Mouse (Mus musculus) hindbrain, embryonic 15.5 days (tissue): ENCODE measurements at regions not wholly inside any gene's neighbourhood (a gene's known extent, or its start where the extent isn't known, plus 50 kb on each side); places are given as distances from the start of the nearest gene placed in this dataset.

Source experiments
- ATAC-seq: fragments of 200-750 bp; cut with Nextera tagmentation; 2 replicates; pipeline ENCODE4 v1.8.0; 2017; ENCODE audit warnings: low read depth, moderate number of reproducible peaks, moderate TSS enrichment; ENCODE audit not compliant: low FRiP score
- H3K27ac ChIP-seq: fragments of 300-500 bp; sonication (generic); replicated peaks from 2 replicates; pipeline ENCODE4 v1.5.1; 2015; ENCODE audit warnings: mild to moderate bottlenecking, inconsistent platforms
- H3K27me3 ChIP-seq: fragments of 300-500 bp; sonication (generic); 2 replicates; pipeline ENCODE4 v1.6.1; 2015; ENCODE audit warnings: control low read depth, inconsistent platforms
- H3K36me3 ChIP-seq: fragments of 300-500 bp; sonication (generic); 2 replicates; pipeline ENCODE4 v1.6.1; 2015; ENCODE audit warnings: control low read depth, inconsistent platforms
- H3K4me1 ChIP-seq: fragments of 300-500 bp; sonication (generic); replicated peaks from 2 replicates; pipeline ENCODE4 v1.6.1; 2015; ENCODE audit warnings: control low read depth, inconsistent platforms
- H3K4me2 ChIP-seq: fragments of 300-500 bp; sonication (generic); 2 replicates; pipeline ENCODE4 v1.6.1; 2015; ENCODE audit warnings: moderate library complexity, mild to moderate bottlenecking, inconsistent platforms
- H3K4me3 ChIP-seq: fragments of 300-500 bp; sonication (generic); 2 replicates; pipeline ENCODE4 v1.5.1; 2015; ENCODE audit warnings: mild to moderate bottlenecking, inconsistent platforms
- H3K9ac ChIP-seq: fragments of 300-500 bp; sonication (generic); 2 replicates; pipeline ENCODE4 v1.6.1; 2015; ENCODE audit warnings: inconsistent platforms
- H3K9me3 ChIP-seq: fragments of 300-500 bp; sonication (generic); 2 replicates; pipeline ENCODE4 v1.6.1; 2016; ENCODE audit warnings: control low read depth, inconsistent platforms
- WGBS: fragments of 180-500 bp; shearing (Covaris S2); methylation state at CpG from one replicate; pipeline ENCODE4 v1.1.7; 2015; 5-methylcytosine and 5-hydroxymethylcytosine counted together

DNA sequence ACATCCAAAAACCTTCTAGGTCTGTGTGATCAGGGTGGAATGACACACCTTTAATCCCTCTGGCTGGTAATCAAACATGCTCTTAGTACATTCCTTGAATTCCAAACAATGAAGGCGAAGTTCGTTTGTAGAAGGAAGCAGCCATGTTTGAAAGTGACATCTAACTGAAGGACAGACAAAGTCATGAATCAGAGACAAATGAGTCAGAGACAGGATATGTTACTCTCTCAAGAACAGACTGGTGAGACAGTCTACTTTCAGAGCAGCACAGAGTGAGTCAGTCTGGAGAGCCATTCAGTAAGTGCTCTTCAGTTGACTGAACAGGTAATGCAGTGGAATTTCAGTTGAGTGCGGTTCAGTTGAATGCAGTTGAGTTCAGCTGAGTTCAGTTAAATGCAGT, 150.4 kb downstream of the Cpe start:
- no peaks in the 10 kb centered on the region for H3K4me1 ChIP-seq
- H3K36me3 ChIP-seq: no peaks in the 10 kb centered on the region
- H3K4me3 ChIP-seq: no peak overlapping the region
- H3K27me3 ChIP-seq: no peaks in the 10 kb centered on the region
- H3K27ac ChIP-seq: no peak overlapping the region
- WGBS: 89% methylated on average over 3 of the region's 3 CpGs
- ATAC-seq: no peak
- H3K9me3 ChIP-seq: no peaks in the 10 kb centered on the region
- H3K4me2 ChIP-seq: no peak overlapping the region
- no peak overlapping the region for H3K9ac ChIP-seq

DNA sequence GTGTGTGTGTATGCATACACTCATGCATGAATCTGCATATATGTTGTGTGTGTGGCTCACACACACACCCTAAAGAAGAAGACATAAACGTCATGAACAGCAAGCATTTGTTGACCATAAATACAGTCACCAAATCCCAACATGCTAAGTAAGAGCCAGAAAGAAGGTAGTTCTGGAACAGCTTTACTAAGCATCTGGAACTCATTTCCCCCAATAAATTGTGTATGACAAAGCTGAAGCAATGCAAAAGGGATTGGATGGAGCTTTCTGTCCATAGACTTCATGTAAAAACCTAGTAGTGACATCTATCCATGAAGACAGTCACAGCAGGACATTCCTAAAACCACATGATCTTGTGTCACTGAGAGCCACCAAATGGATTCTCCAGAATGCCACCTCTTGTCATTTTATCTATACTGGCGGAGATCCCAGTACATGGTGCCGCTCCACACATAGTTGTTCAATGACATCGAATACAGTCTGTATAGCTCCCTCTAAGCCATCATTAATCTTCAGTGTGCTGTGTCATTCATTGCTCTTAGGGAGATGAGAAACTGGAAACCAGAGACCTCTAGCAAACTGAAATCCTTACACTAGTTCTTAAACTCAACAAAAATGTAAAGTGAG, 152.9 kb downstream of the Cpe start:
- Histone ChIP-seq H3K4me2 (no peak overlapping the region), H3K27ac (no peak overlapping the region), H3K9me3 (no peaks in the 10 kb centered on the region), H3K4me3 (no peak overlapping the region), H3K36me3 (no peaks in the 10 kb centered on the region), H3K9ac (no peak overlapping the region), H3K4me1 (no peaks in the 10 kb centered on the region), H3K27me3 (no peaks in the 10 kb centered on the region)
- ATAC-seq: no peak
- WGBS: 89% methylated on average over 4 of the region's 4 CpGs

DNA sequence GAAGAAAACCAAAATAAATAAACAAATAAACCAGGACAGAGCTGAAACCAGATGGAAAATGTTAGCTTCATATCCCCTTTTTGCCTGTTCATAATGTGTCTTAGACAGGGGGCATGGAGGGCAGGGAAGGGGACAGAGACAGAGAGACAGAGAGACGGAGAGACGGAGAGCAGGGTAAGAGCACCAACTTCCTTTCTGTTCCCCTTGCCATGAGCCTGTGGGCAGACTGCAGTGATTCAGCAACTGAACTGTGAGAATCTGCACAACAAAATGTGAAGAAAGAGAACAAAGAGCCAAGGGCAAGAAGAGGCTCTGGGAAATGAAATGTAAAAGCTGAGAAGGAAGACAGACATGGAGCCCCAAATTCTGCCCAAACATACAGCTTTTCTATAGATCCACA, 161.1 kb downstream of the Cpe start:
- Histone ChIP-seq H3K27me3 (no peaks in the 10 kb centered on the region), H3K4me2 (no peak overlapping the region), H3K36me3 (no peaks in the 10 kb centered on the region), H3K9me3 (no peaks in the 10 kb centered on the region), H3K4me3 (no peak overlapping the region), H3K9ac (no peak overlapping the region), H3K27ac (no peak overlapping the region), H3K4me1 (no peaks in the 10 kb centered on the region)
- 85% methylated on average over 2 of the region's 2 CpGs for WGBS
- ATAC-seq: no peak

DNA sequence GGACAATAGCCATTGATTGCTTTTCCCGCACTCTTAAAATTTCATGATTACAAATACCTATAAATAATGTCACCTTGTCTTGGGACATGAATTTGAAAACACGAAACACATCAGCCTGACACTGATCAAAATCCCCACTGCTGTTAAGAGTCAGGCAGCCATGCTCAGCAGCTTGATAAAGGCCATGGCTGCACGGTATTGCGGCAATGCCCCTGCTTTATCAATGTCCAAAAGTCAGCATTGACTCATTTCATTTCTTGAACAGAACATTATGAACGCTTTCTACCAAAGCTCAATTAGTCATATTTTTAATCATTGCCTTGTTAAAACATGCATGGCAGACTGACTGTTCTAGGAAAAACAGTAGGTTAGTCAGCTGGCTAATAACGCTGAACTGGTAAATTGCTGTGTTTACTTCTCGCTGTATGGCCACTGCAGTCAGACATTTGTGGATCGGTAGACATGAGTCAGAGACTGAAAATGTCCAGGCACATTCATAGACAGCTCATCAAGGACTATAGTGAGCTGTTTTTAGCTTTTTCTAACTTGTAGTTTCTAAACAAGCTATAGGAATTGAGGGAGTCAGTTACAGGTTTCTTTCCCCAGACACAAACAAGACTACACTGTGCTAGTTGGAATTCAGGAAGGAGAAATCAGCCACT, 170.3 kb downstream of the Cpe start:
- no peaks in the 10 kb centered on the region for H3K36me3 ChIP-seq
- WGBS: 76% methylated on average over 8 of the region's 8 CpGs

DNA sequence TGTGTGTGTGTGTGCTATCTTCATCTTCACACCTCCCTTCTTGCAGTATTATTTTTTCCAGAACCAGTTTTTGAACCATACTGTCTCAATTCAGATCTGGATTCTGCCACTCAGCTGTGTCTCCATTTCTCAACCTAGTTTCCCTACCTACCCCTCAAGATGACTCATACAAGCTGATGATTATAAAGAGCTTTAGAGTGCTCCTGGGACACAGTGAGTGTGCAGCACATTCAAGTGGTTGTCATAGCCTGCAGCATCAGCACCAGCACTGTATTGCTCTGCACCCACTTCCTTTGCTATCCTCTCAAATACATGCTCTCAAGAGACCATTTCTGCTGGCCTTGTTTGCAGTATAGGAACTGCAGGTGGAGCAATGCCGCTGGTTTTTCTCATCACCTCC, 173.2 kb downstream of the Cpe start:
- Histone ChIP-seq H3K27me3 (no peaks in the 10 kb centered on the region), H3K36me3 (no peaks in the 10 kb centered on the region), H3K4me2 (no peak overlapping the region), H3K4me3 (no peak overlapping the region), H3K9me3 (no peaks in the 10 kb centered on the region), H3K9ac (no peak overlapping the region), H3K27ac (no peak overlapping the region), H3K4me1 (no peaks in the 10 kb centered on the region)
- ATAC-seq: no peak
- WGBS: 91% methylated on average over 1 of the region's 1 CpGs

More for the DNA sequence above, 170.3 kb downstream of the Cpe start:
- Histone ChIP-seq H3K9ac (no peak overlapping the region), H3K4me2 (no peak overlapping the region), H3K4me1 (no peaks in the 10 kb centered on the region), H3K9me3 (no peaks in the 10 kb centered on the region), H3K27ac (no peak overlapping the region), H3K27me3 (no peaks in the 10 kb centered on the region), H3K4me3 (no peak overlapping the region)
- no peak for ATAC-seq

DNA sequence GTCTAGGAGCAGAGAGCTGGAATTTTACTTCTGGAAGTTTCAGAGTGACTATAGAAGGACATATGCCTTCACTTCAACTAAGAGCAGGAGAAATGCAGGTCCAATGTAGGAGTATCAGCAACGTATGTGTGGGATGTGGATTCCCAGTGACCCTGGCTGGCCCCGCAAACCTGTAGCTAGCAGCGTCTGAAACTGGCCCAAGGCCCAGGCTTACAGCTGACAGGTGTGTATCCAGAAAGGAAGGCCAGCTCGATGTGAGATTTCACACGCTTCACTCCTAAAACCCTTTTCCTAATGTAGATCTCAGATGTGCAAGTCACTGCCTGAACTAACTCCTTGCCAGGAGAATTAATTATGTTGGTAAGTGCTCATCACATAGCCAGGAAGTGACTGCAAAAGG, 176.9 kb downstream of the Cpe start:
- Histone ChIP-seq H3K27ac (no peak overlapping the region), H3K36me3 (no peaks in the 10 kb centered on the region)
- WGBS: 93% methylated on average over 5 of the region's 5 CpGs

DNA sequence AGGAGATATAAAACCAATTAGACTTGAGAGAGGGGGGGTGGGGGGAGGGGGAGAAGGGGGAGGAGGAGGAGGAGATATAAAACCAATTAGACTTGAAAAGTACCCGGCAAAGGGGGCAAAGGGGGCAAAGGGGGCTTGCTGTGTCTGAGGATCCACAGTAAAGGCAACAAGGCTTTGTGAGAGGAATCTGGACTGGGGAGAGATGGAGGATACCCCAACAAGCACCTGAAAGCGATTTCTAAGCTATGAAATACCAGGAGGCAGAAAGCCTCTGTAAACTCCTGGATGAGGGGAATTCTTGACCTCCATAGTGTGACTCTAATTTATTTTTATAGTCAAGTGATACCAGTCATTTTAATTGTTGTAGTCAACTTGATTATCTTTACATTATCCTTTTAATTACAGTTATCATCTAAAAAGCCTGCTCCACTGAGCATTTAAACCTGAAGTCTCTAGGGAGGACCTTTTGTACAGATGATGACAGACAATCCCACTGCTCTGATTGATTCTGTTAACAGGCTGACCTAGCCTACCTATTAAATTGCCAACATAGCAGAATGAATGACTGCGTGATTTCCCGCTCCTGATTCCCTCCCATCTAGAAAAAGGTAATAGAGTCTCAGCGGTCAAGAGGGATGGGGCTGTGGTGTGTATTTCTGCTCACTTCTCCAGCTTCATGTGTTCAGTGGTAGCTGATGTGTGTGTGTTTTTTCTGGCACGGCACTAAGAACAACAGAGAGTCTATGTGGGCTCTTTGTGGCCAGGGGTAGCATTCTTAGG, 195.4 kb downstream of the Cpe start:
- WGBS: 47% methylated on average over 6 of the region's 6 CpGs
- H3K36me3 ChIP-seq: no peaks in the 10 kb centered on the region
- no peaks in the 10 kb centered on the region for H3K27me3 ChIP-seq
- H3K4me2 ChIP-seq: no peak overlapping the region
- peak; percentile 34; the same call in 1 of the 2 replicates for ATAC-seq
- 0 out of 2 replicates have a peak, but pooled peaks cover 5% of the 10 kb centered on the region for H3K4me1 ChIP-seq
- H3K9me3 ChIP-seq: no peaks in the 10 kb centered on the region
- no peak overlapping the region for H3K4me3 ChIP-seq
- H3K9ac ChIP-seq: no peak overlapping the region
- no peak overlapping the region for H3K27ac ChIP-seq

More for the DNA sequence above, 176.9 kb downstream of the Cpe start:
- no peak for ATAC-seq
- no peak overlapping the region for H3K9ac ChIP-seq
- no peak overlapping the region for H3K4me3 ChIP-seq
- no peak overlapping the region for H3K4me2 ChIP-seq
- H3K4me1 ChIP-seq: no peaks in the 10 kb centered on the region
- H3K27me3 ChIP-seq: no peaks in the 10 kb centered on the region
- no peaks in the 10 kb centered on the region for H3K9me3 ChIP-seq

DNA sequence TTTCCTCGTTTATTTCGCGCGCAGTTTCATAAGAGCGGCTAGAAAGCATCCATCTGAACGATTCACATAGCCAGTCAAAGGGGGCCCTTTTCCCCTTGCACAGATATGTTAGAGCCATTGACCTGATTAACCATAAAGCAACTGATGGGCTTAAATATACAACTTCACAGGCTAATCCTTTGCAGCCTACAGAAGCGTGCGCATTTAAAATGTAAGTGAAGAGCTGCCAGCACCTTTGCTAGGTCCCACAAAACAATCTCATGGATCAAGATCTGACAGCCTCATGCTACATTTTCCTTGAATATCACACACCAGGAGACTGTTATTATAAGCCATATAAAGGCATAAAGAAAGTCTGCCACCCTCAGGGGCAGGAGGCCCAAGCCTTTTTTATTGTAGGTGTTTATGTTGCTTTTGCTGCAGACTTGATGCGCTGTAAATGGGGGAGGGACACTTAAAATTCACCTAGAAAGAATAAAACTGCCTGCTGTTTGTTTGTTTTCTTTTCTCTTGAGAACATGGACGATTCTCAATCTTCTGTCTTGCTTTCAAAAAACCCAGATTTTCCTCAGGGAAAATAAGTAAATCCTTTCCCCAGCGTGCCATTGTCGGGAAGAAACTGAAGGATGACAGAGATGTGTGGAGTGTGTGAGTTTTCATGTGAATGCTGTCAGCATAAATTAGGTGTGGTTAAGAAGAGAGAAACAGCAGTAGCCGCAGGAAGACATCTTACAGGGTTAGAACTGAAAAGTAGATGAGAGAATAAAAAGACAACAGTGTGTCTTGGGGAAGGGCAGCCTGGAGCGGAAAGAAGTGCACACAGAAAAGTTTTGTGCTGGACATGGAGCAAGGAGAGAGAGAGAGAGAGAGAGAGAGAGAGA, 196.3 kb downstream of the Cpe start:
- Histone ChIP-seq H3K27me3 (no peaks in the 10 kb centered on the region), H3K9ac (no peak overlapping the region), H3K27ac (no peak overlapping the region), H3K4me3 (no peak overlapping the region), H3K4me2 (peak overlapping the region; percentile 3; the same call in 1 of the 2 replicates), H3K9me3 (no peaks in the 10 kb centered on the region), H3K36me3 (no peaks in the 10 kb centered on the region), H3K4me1 (0 out of 2 replicates have a peak, but pooled peaks cover 5% of the 10 kb centered on the region)
- peak; percentile 38; the same call in 1 of the 2 replicates for ATAC-seq
- WGBS: 47% methylated on average over 14 of the region's 14 CpGs

DNA sequence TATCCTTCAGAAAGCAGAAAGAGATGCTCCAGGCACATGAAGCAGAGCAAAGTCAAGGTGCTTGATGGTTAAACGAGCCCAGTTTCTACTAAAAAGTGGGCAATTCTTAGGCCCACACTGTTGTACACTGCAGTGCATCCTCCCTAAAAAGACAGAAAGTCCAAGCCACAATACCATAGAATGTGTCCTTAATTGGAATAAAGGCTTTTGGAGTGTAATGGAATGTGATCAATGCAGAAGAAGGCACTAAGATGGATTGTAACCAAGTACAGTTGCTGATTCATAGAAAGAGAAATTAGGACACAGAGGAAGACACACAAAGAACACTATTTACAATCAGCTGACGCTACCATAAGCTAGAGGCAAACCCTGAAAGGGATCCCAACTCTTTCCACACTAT, 201.3 kb downstream of the Cpe start:
- H3K36me3 ChIP-seq: no peaks in the 10 kb centered on the region
- no peaks in the 10 kb centered on the region for H3K27me3 ChIP-seq
- no peak overlapping the region for H3K4me3 ChIP-seq
- ATAC-seq: no peak
- H3K4me2 ChIP-seq: no peak overlapping the region
- WGBS: 92% methylated on average over 2 of the region's 2 CpGs
- H3K9ac ChIP-seq: no peak overlapping the region
- no peak overlapping the region for H3K27ac ChIP-seq
- 0 out of 2 replicates have a peak, but pooled peaks cover 2% of the 10 kb centered on the region for H3K4me1 ChIP-seq
- no peaks in the 10 kb centered on the region for H3K9me3 ChIP-seq

DNA sequence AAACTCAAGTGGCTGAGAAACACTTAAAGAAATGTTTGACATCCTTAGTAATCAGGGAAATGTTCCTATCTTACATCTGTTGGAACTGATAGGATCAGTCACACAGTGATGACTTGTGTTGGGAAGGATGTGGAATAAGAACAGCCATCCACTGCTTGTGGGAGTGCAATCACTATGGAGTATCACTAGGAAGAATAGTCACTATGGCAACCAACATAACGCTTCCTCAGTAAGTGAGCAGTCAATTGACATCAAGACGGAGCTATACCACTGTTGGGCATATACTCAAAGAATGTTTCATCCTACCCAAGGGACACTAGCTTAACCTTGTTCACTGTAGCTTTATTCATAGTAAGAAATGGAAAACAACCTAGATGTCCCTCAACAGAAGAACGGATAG, 204.8 kb downstream of the Cpe start:
- 61% methylated on average over 3 of the region's 3 CpGs for WGBS
- no peaks in the 10 kb centered on the region for H3K4me1 ChIP-seq
- no peak overlapping the region for H3K4me2 ChIP-seq
- H3K27ac ChIP-seq: no peak overlapping the region
- H3K4me3 ChIP-seq: no peak overlapping the region
- no peaks in the 10 kb centered on the region for H3K27me3 ChIP-seq
- no peak for ATAC-seq
- H3K9ac ChIP-seq: no peak overlapping the region
- H3K9me3 ChIP-seq: no peaks in the 10 kb centered on the region
- H3K36me3 ChIP-seq: no peaks in the 10 kb centered on the region

DNA sequence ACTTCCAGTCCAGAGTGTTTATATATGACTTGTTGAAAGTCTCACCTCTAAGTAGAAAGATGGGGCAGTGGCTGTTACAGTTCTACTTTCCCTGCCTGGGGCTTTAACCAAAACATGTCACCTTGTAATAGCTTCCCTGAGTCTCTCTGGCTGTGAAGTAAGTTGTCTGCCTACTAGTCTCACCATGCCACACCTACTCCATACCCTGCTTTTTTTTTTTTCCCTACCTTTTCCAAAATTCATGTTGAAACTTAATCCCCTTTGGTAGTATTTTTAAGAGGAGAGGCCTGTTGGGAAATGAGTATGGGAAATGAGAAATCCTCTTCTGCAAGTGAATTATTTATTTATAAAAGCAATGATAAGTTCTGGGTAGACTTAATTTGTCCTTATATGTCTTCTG, 219.6 kb downstream of the Cpe start:
- Histone ChIP-seq H3K4me3 (no peak overlapping the region), H3K4me2 (no peak overlapping the region), H3K9me3 (no peaks in the 10 kb centered on the region), H3K4me1 (no peaks in the 10 kb centered on the region), H3K36me3 (no peaks in the 10 kb centered on the region), H3K27ac (no peak overlapping the region), H3K27me3 (no peaks in the 10 kb centered on the region), H3K9ac (no peak overlapping the region)
- ATAC-seq: no peak
